Mouse (Mus musculus) cerebellum, adult 11-12 months (tissue): ENCODE data around the gene Tmem185b.

Experiments used
- DNase-seq: peaks from one replicate; pipeline ENCODE4 v3.0.0; 2022

Tmem185b gene

GRCm38 (mm10) chr1:119541570-119541969 is 15.6 kb downstream of the Tmem185b start:
- DNase-seq, result no peak

GRCm38 (mm10) chr1:119543316-119543715 is 17.4 kb downstream of the Tmem185b start:
- DNase-seq, result no peak

- DNase-seq, result no peak
Measured at GRCm38 (mm10) chr1:119544611-119545155, 18.7 kb downstream of the Tmem185b start.

GRCm38 (mm10) chr1:119545164-119545563 is 19.2 kb downstream of the Tmem185b start:
- DNase-seq, result no peak

- DNase-seq, result no peak
Measured at GRCm38 (mm10) chr1:119545671-119546070, 19.7 kb downstream of the Tmem185b start.

GRCm38 (mm10) chr1:119546490-119546889 is 20.5 kb downstream of the Tmem185b start:
- no peak for DNase-seq

- DNase-seq, result peak; percentile 56
Measured at GRCm38 (mm10) chr1:119548668-119549326, 22.8 kb downstream of the Tmem185b start.

- no peak for DNase-seq
Measured at GRCm38 (mm10) chr1:119549327-119549689, 23.3 kb downstream of the Tmem185b start.

GRCm38 (mm10) chr1:119550064-119550463 is 24.1 kb downstream of the Tmem185b start:
- DNase-seq, result no peak

GRCm38 (mm10) chr1:119551651-119552050 is 25.7 kb downstream of the Tmem185b start:
- no peak for DNase-seq

GRCm38 (mm10) chr1:119555651-119556050 is 29.7 kb downstream of the Tmem185b start:
- no peak for DNase-seq

GRCm38 (mm10) chr1:119557641-119558395 is 31.9 kb downstream of the Tmem185b start:
- no peak for DNase-seq

- no peak for DNase-seq
Measured at GRCm38 (mm10) chr1:119565531-119565930, 39.6 kb downstream of the Tmem185b start.

- DNase-seq, result no peak
Measured at GRCm38 (mm10) chr1:119570134-119570533, 44.2 kb downstream of the Tmem185b start.
